Mouse (Mus musculus): ENCODE measurements around the gene Cd47.

Gene Cd47

DNA sequence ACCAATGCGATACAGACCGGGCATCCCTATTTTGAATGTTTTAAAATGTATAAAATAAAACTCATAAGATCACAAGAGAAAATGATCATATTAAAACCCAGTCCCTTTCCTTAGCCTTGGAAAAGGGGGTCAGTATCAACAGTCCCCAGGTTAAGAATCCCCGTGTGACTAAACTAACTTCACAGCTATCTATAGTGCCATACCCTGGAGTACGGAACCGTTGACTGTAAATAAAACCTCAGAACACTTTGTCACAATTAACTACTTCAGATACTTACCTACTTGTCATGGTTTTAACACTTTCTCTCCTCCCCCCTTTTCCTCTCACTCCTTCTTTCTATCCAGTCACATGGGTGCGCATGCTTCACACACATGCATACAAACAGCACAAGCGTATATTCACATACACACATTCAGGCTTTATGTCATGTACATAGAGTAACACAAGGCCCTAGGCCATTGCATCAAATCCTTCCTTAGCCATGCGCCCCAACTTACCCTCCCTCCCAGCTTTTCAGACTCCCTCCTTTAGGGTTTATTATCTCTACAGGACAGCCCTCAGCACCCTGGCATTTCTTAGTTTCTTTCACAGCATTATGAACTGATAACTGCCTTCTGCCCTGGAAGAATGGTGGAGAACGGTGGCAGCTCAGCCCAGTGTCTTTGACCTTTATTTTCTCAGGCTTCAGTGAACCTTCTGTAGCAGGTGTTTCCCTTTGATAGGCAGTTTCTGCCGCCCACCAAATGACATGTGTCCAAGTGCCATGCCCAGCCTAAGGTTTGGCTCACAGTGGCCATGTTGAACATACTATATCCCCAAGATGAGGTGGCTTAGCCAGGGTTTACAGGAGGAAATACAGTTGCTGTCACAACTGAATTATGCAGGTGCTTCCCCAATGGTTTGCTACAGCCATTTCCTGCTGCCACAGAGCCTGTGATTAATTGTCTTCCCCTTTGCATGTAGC lies at the start of gene Cd47:
Cd47 (plus strand) TSS at position 937 of the 965 bp plus-strand sequence.
- no peak for DNase-seq (ENCODE audit: low read depth, low spot score)

DNA sequence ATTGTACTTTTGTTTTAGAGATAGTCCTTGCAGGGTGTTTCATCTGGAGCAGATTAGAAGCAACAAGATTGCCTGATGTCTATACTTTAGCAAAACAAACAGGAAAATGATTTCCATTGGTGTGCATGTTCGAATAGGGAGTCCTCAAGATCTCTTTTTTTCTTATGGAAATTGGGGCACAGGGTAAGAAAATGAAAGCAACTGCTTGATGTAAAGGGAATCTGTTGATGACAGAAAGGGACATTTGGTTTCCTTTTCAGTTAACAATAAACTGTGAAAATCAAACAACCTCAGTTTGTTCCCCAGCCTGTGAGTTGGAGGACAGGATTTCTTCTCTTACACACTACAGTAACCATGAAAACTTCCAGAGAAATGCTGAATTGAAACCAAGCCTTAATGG lies 47.4 kb upstream of the Cd47 start:
- DNase-seq (ENCODE audit: low read depth, low spot score) = no peak

DNA sequence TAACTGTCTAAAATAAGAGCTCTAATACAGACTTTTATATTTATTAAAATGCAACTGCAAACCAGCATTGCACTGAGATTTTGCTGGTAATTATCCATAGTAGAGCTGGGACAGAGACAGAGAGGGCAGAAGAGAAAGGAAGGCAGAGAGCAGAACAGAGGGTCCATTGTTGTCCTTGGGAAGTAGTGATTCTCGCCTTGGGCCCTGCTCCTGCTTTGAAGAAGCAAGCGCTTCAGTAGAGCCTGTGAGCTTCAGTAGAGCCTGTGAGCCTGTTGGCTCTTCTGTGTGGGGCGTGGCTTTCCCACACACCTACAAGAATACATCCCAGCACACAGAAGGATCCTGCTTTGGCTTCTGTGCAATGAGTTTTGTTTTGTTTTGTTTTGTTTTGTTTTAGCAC lies 47.0 kb upstream of the Cd47 start:
- DNase-seq (ENCODE audit: low read depth, low spot score) = no peak

DNA sequence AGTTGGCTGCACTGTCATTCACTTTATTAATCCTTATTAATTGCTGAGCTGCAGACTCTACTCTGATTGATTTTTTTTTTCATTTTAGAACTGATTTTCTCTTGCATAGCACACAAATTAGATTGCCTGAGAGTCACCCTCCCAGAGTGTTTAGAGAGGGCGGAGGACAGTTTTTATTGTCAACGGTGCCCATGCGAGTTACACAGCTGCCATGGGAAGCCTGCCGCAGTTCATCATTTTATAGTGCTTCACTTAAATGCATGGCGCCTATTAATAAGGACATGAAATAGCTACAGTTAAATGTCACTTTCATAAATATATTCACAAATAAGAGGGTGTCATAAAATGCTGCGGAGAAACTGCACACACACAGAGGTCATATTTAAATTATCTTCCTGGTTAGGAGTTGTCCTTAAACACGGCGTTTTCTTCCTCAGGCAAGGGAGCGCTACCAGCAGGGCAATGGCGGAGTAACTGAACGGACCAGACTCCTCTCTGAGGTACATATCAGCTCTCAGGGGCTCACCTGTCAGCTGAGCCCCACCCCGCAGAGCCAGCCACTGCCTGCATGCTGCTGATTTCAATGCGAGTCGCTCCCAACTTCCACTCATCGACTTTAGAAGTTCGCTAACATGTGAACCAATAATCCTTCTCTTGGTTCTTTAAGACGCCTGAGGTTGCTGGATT lies 39.7 kb upstream of the Cd47 start:
- DNase-seq (ENCODE audit: low read depth, low spot score) = no peak

DNA sequence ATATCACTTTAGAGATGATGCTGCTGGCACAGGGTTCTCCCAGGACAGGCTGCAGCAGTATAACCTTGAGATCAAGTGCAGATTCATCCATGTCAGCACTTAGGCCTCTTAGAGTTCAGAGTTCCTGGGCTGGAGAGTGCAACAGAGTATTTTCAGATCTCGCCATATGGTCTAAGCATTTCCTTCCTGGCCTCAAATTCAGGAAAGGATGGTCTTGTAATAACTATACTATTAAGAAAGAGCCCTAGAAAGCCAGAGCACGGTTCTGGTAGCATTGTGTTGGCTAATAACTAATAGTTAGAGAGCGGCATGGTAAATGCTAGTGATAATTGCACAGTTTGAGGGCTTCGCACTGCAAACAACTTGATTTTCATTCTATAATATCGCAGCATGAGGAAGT lies 38.4 kb upstream of the Cd47 start:
- no peak for DNase-seq (ENCODE audit: low read depth, low spot score)

DNA sequence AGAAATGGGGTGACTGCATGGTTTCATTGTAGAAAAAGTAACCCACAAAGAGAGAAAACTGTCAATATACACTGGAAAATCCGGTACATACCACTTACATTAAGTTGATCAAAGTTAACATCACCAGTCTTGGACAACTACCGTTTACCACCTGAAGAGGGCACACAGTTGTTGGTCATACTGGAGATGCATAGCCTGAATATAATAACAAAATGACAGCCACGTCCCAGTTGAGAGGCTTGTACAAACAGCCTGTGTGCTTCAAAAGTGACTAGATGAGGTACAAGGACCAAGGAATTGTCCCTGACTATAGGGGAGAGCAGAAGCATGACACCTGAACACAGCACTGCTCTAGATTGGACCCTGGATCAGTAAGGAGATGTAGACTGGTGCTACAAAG lies 34.0 kb upstream of the Cd47 start:
- peak; percentile 16 for DNase-seq (ENCODE audit: low read depth, low spot score)

DNA sequence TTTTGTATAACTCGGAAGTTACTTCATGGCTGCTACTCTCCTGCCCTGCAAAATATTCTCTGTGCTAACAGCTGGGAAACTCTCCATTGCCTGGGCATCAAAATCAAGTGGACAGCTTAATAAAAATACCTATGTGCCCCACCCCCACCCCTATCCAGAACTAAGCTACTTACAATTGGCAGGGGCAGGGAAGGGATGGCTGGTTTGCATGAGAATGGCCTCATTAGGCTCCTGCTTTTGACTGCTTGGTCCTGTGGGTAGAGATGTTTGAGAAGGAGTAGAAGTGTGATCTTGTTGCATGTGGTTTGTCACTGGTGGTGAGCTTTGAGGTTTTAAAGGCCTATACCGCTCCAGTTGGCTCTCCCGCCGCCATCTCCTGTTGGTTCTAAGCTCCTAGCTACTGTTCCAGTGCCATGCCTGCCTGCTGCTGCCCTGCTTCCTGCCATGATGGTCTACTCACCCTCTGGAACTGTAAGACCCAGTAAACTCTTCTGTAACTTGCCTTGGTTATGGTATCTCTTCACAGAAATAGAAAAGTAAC lies 31.8 kb upstream of the Cd47 start:
- DNase-seq (ENCODE audit: low read depth, low spot score) = no peak

DNA sequence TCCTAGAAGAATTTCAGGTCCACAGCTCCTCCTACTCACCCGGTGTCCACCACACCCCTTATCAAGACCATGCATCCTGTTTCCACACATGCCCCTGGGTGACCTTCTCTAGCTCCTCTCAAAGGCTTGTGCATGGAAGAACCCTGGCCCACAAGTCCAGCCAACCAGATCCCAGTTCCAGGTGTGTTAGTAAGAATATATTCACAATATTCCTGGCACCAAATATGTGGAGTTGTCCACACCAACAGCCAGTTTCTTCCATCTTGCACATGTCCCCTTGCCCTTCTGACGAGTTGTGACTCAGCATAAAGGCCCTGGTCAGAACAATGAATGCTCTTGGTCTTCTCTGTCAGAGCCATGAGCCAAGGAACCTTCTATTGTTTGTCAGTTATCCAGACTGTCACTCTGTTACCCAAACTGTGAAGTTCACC lies 30.5 kb upstream of the Cd47 start:
- no peak for DNase-seq (ENCODE audit: low read depth, low spot score)

DNA sequence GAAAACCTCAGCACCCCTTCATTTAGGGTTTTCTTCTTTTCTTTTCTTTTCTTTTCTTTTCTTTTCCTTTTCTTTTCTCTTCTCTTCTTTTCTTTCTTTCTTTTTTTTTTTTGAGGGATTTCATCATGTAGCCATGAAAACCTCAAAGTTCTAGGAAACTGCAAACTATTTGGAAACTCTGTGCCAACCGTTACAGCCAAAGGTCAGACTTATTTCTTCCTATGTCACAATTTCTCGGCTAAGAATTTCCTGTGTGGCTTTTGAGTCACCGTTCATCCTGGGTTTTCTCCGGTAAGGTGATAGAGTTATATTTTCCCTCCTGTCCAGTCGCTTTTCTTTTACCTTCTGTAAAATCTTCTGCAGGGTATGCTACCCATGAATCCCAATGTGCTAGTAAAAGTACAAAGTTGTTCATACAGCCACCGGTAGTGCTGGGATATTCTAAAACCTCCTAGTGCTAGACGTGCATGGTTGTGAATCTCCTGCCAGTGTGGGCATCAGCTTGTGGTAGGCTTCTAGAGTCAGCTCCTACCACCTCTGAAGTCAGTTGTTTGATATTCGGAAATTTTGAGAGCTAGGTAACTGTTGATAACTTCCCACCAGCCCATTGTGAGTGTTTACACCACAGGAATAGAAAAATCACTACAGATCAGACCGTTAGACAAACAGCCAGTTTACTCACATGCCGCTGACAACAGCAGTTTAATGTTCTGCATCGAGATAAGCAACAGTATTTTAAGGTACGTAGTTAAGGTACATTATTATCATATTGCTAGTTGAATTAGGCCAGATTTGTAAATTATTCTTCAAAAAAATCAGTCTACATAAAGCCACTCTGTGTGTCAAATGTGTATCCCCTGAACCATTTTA lies 29.8 kb upstream of the Cd47 start:
- DNase-seq (ENCODE audit: low read depth, low spot score) = no peak

DNA sequence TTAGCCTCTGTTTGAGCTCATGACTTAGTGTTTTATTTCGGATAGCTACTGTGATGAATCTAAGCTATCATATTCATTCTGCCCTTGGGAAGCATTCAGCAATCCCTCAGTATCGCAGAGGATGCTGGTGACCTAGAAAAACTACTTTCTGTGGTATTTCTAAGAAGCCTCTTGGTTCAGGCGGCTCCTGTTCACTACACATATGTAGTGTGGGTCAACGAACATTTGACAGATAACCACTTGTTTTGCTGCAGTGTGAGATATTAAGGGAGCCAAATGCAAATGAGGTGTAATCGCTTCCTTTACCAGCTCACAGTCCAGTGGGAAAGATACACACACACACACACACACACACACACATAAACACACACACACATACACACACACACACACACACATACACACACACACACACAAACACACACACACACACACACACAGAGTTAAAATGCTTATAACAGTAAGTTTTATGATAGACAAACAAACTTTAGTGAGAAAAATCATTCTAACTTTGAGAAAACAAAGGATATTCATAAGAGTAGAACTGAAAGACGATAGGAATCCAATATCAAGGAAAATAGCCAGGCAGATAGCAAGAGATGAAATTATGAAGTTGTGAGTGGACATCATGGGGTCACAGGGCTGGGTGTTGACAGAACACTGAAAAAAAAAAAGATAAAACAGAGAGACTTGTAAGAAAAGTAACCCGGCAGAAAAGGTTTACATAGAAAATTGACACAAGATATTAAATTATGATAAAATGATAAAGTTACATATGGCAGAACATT lies 28.5 kb upstream of the Cd47 start:
- no peak for DNase-seq (ENCODE audit: low read depth, low spot score)

DNA sequence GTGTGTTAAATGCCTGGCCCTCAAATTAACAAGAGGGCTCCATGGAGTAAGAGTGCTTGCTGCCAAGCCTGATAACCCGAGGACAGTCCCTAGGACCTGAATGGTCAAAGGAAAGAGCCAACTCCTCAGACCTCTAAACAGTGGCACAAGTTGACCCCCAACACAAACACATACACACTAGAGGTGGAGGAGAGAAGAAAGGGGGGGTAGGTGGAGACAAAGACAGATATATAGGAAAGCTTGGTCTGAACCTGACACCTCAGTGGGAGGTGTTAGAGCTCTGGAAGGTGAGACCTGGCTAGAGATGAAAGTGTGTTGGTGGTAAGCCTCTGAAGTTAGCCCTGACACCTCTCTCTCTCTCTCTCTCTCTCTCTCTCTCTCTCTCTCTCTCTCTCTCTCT lies 27.8 kb upstream of the Cd47 start:
- no peak for DNase-seq (ENCODE audit: low read depth, low spot score)

DNA sequence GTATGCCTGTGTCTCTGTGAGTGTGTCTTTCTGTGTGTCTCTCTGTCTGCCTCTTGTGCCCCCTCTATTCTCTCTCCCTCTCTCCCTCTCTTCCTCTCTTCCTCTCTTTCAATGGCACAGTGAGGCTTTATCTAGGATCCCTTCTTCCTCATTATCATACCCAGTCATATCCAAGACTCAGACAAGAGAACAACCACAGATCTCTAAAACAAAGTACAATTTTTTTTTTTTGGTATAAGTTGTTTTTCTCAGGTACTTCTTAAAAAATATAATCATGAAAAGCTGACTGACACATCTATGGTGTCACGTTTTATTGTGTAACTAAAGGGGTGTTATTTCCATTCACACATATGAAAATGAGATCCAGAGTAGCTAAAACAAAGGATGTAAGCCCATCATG lies 27.3 kb upstream of the Cd47 start:
- DNase-seq (ENCODE audit: low read depth, low spot score) = no peak

DNA sequence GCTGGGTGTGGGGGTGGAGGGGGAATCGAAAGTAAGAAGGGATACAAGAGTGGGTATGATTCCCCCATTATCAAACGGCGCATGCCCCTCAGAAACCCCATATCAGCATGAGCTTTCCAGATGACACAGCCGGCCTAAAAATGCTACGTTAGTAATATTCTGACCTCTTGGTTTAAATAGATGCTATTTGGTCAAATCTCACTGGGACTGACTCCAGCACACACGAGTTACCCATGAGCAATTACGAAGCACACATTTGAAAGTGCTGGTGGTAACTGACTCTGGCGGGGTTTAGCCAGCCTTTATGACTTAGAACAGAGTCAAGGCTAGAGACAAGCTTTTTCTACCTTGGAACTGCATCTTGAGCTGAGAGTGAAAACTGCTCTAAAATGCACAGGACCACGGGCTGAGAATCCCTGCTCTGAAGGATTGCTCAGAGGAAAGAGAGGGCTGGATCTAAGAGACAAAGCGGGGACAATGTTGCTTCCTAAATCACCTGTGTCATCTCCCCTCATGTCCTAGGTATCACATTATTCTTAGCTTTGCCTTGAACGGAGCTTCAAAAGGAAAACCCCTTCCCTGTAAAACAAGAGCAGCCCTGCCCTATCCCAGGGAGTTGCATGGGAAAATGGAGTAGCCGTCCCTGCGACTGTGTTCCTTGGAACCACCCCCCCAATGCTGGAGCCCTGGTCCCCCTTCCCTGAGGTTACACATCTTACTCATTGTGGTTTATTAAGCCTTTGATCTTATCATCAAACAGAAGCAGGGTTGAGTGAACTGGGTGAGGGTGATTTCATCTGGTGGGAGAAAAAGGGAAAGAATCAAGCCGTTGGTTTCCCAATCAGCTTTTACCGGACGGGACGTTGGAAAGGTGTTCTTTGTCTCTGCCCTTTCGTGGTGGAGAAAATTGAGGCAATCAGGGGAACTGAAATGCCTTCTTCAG lies 26.0 kb upstream of the Cd47 start:
- no peak for DNase-seq (ENCODE audit: low read depth, low spot score)

DNA sequence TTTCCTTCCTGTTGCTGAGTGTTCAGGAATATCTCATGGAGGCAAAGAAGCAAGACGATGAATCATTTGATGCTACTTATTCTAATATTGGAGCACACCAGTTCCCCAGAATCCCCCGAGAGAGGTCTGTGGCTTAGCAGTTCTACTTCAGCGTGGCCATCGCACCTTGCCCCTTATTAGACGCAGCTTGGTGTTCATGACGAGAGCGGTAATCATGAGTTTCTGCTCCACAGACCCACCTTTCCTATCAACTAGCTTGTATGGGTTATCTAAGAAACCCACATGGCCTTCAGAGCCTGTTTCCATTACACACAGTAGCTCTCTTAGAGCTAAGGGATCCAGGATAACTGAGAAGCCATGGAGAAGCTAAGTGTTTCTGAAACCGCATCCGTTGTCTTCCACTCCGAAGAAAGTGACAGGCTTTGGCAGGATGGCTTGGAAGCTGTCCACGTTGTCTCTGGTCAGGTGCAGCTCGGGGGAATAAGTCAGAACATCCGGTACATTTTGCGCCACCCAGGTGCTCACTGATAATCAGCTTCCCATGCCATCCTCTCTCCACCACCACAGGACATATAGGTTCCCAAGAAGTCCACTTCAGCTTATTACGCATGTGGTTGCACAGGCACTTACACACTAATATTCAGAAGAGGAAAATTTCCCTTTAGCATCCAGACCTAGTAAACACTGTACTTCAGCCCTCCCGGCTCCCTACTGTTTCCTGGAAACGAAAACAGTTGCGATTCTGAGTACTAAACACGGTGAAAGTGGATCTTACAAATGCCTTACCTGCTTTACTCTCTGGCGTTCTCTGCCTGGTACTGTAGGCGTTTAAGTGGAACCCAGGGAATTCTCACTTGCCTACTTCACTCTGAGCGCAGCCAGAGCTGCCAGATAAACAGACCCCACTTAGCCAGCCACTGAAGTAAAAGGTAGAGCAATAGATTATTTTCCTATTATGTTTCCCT lies 25.0 kb upstream of the Cd47 start:
- no peak for DNase-seq (ENCODE audit: low read depth, low spot score)

DNA sequence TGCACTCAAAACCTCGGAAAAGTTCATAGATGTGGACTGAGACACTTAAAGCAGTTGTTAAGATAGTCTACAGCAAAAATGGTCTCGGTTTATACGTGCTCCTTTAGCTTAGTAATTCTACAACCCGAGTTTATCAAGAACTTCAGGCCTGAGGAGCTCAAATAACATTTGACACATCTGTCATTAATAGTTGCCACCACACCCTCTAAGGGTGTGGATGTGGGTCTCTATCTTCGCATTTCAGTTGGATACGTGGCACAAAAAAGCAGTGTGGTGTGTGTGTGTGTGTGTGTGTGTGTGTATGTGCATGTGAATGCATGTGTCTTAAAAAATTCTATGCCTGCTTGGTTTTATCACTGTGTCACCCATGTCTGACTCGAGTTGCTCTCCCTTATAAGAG lies 23.4 kb upstream of the Cd47 start:
- no peak for DNase-seq (ENCODE audit: low read depth, low spot score)

DNA sequence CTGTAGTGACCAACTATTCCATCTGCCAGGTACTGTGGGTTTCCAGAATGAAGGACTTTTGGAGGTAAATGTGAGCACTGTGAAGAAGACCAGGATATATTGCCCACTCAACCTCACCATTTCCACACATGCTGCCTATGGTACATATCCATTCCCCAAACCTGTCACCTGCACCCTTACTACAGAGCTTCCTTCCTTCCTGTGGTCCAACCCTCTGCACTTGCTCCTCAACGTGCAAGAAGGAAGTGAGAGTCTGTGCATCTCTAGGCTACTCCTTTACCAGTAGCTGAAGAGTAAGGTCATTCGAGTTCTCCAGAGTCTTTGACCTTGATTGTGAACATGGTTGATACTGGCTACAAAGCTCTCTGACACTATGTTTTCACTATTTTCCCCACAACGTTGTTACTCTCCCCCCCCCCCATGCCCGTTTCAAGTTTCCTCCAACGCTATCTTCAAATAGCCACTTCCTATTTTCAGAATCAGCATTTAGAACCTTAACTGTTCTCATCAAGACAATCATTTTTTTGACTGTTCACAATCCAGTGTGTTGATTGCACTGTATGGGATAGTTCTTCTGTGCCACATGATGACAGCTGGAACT lies 18.7 kb upstream of the Cd47 start:
- no peak for DNase-seq (ENCODE audit: low read depth, low spot score)

DNA sequence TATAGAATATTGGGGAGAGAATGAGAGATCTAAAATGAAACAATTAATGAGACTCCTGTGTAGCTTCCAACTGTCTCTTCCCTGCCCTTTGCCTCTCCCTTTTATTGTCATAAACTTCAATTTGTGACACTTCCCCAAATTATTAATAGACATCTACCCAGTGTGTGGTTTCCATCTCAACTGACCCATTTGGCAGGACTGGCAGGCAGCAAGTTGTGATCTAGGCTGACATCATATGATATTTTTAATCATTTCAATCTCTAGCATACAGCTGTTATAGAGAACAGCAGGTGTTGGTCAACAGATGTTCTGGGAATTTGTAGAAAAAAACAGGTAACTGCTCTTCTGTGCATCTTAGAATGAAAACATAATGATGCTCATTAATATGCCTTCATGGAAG lies 17.0 kb upstream of the Cd47 start:
- no peak for DNase-seq (ENCODE audit: low read depth, low spot score)

DNA sequence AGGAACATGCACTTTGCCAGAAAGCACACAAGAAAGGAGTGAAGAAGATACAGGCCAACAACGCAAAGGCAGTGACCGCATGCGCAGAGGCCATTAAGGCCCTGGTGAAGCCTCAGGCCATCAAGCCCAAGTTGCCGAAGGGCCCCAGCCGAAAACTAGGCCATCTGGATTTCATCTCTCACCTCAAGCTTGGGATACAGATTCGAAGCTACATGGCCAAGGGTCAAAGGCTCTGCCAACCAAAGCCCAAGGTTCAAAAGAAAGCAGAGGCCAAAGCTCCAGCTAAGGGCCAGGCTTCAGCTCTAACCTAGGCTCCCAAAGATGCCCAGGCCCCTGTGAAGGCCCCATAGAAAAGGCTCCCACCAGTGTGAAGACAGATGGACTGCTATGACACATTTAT lies 14.2 kb upstream of the Cd47 start:
- DNase-seq (ENCODE audit: low read depth, low spot score) = no peak
